Mouse (Mus musculus): ENCODE results near the gene Gm28557. TPM values are rescaled to one million over a fixed set of nuclear protein-coding genes. Genes with fewer than 3 reads are reported as not detected.
"Not testable (repeated sequence)": the region's sequence is repeated elsewhere in the genome, so short reads cannot be mapped to it uniquely, and the experiment has no call there.

Gene Gm28557
- total RNA-seq (2021), result 1 to 10 TPM; 2.0 to 2.3 TPM
- long read RNA-seq, experiment 1, partial matches to known transcripts, result 0 of 2 reads
- long read RNA-seq, experiment 1, other reads (novel, unspliced or antisense), result 2 of 2 reads
- long read RNA-seq, experiment 2, partial matches to known transcripts, result 0 of 2 reads
- long read RNA-seq, experiment 2, other reads (novel, unspliced or antisense), result 2 of 2 reads

DNA sequence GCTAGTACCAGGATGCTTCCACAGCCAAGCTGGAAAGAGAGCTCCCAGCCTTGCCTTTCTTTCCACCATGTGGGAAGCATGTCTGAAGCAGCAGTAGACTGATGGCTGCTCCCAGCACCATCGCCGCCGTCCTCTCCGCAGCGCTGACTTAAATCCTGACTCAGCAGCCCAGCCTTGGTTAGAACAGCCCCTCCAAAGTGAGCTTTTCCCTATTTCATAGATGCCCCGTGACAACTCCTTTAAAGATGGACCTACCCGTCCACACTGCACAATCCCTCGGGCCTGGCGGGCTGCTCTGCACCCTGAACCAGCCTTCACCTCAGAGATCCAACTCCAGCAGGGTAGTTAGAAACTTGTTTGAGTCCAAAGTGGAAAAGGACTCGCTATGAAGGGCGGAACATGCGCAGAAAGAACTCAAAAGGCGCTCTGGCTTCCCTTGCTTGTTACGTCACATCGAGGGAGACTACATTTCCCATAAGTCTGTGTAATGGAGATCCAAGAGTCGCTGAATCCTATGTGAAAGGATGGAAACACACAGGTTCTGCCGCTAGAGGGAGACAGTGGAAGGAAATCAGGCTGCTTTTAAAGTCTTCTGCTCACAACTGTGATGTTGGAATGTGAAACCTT is at the start of gene Gm28557:
TSS of gene Gm28557 (minus strand) at position 411 of the 627 bp plus-strand sequence.
- peak; percentile 62 to 85 for DNase-seq (ENCODE audit: low spot score in 2 of 2)

- peak in 1 of 2 experiments; percentile 69 for DNase-seq (ENCODE audit: low spot score in 2 of 2)
These were observed 19.8 kb upstream of the Gm28557 start for GRCm38 (mm10) chr13:67128038-67128721.

- DNase-seq (ENCODE audit: low spot score in 2 of 2), result not testable (repeated sequence)
These were observed 19.1 kb upstream of the Gm28557 start for GRCm38 (mm10) chr13:67127507-67127906.

- no peak for DNase-seq (ENCODE audit: low spot score in 2 of 2)
These were observed 16.1 kb upstream of the Gm28557 start for GRCm38 (mm10) chr13:67124460-67124859.

- not testable (repeated sequence) for DNase-seq (ENCODE audit: low spot score in 2 of 2)
These were observed 13.0 kb upstream of the Gm28557 start, which contains the start of gene Zfp759 for GRCm38 (mm10) chr13:67121360-67121759. TSS of gene Zfp759 (plus strand) at chr13:67121660.

GRCm38 (mm10) chr13:67116163-67116562 is 7.8 kb upstream of the Gm28557 start, which contains the start of gene Rslcan18:
TSS of gene Rslcan18 (minus strand) at chr13:67116263.
- not testable (repeated sequence) for DNase-seq (ENCODE audit: low spot score in 2 of 2)

- DNase-seq (ENCODE audit: low spot score in 2 of 2), result no peak
These were observed 4.9 kb upstream of the Gm28557 start for GRCm38 (mm10) chr13:67113287-67113686.

DNA sequence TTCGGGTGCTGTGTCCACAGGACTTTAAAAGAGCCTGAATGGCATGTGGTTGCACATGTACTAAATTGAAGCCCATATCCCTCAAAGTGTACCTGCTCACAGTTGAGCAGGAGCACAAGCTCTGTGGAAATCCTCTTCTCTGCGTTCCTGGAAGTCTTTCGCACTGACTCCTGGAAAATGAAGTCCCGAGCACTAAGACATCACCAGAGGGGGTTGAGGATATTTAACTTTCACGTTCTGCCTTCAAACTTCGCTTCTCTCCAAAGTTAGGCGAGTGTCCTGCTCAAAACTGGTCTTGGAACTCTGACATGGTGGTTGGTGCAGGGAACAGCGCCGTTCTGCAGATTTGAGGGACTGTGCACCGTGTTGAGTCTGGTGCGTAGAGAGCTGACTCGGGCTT is 3.7 kb upstream of the Gm28557 start:
- no peak for DNase-seq (ENCODE audit: low spot score in 2 of 2)

DNA sequence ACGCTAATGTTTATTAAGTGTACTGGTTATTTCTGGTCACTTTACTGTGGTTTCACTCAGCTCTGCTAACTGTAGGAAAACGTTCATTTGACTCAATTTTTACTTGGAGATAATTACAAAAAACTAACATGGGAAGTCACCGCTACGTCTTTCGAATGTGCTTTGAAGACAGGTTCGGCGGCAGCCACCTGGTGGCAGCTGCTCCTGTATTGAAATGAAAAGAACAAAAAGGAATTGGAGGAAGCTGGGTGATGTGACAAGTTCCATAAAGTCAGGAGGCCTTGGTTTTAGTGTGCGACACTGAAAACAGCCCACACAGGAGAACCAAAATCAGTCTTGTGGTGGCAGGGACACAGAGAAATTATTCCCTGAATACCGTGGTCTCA is 410 bp upstream of the Gm28557 start:
- DNase-seq (ENCODE audit: low spot score in 2 of 2), result peak in 1 of 2 experiments; percentile 16

- no peak for DNase-seq (ENCODE audit: low spot score in 2 of 2)
These were observed 723 bp downstream of the Gm28557 start for GRCm38 (mm10) chr13:67107681-67108080.

DNA sequence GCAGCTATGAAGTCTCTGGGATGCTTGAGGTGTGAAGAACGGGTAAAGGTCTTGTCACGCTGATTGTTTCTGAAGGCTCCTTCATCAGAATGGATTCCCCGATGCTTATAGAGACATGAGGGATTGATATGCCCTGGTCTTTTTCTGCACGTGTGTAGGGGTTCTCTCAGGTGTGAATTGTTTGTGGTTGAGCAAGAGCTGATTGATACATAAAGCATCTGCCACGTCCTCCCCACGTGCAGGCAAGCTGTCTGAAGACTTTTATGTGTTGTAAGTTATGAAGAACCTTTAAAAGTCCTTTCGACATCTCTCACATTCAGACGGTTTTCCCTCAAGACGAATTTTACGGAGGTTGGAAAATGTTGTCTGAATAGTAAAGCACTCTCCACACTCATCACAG is 10.5 kb downstream of the Gm28557 start, which contains the start of gene Zfp708:
TSS of gene Zfp708 (minus strand) at position 101 of the 400 bp plus-strand sequence.
- no peak for DNase-seq (ENCODE audit: low spot score in 2 of 2)

- DNase-seq (ENCODE audit: low spot score in 2 of 2), result no peak
These were observed 18.2 kb downstream of the Gm28557 start for GRCm38 (mm10) chr13:67090154-67090553.

- DNase-seq (ENCODE audit: low spot score in 2 of 2), result no peak
These were observed 26.5 kb downstream of the Gm28557 start for GRCm38 (mm10) chr13:67081946-67082345.

- peak; percentile 39 to 74 for DNase-seq (ENCODE audit: low spot score in 2 of 2)
These were observed 27.2 kb downstream of the Gm28557 start for GRCm38 (mm10) chr13:67081142-67081713.

DNA sequence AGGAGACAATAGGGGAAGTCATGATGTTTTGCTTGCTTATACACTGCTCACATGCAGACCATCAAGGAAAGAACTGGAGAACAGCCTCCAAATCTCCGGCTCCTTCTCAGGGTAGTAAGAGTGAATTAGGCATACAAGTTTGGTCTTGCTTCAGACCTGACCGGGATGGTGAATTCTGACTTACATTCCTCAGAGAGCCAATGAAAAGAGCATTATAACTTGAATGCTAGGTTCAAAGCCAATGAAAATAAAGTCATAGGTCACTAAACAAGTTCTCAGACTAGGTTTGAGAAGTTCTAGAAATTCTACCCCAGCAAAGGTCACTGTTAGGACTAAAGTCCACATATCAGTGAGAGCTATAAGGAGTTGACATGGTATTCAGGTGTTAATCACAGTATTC is 31.2 kb downstream of the Gm28557 start:
- DNase-seq (ENCODE audit: low spot score in 2 of 2), result no peak

DNA sequence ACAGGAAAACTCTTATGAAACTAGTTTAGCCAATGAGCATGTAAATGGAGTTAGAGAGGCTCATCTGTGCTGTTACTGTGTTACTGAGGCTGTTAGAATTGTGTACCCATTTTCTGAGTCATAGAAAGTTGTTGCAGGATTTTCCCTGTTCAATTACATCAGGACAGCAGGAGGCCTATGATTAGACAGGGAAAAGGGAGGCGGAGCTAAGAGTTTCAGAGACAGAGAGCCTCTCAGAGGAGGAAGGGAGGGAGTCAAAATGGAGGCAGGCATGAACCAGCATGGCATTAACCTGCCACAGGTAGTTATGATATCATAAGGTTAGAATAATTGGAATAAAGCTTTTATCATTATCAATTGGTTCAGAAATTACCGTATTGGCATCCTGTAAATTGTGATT is 35.6 kb downstream of the Gm28557 start:
- DNase-seq (ENCODE audit: low spot score in 2 of 2), result no peak

DNA sequence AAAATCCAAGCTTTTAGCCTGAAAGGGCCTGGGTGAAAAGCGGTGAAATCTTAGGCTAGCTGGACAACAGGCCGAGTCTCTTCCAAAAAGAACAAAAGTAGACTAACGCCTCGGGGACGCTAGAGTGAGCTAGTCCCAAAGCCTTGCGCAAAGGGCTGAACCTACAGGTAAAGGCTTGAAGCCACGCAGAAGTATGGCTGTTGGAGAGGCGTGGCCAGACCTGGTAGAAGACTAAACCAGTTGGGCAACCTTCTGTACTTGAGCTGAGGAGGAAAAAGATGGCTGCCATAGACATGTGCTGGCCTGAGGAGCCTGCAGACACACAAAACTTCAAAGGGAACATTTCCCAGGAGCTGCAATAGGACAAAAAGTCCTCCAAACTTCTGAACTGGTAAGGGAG is 43.0 kb downstream of the Gm28557 start:
- no peak for DNase-seq (ENCODE audit: low spot score in 2 of 2)

DNA sequence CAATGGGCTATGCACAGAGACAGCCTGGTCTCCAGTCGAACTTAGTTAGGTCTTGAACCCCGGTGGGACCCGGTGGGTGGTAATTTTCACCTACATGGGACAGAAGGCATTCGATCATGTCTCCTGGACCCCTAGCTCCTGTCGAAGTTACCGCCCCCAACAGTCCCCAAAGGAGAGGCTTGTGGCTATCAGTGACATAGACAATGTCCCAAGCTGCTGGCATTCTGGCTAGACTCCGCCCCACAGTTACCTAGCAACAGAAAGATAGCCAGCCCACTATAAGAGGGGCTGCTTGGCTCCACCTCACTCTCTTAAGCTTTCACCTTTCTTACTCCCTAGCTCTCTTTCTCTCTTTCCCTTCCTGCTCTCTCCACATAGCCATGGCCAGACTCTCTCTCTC is 46.0 kb downstream of the Gm28557 start:
- DNase-seq (ENCODE audit: low spot score in 2 of 2), result no peak

DNA sequence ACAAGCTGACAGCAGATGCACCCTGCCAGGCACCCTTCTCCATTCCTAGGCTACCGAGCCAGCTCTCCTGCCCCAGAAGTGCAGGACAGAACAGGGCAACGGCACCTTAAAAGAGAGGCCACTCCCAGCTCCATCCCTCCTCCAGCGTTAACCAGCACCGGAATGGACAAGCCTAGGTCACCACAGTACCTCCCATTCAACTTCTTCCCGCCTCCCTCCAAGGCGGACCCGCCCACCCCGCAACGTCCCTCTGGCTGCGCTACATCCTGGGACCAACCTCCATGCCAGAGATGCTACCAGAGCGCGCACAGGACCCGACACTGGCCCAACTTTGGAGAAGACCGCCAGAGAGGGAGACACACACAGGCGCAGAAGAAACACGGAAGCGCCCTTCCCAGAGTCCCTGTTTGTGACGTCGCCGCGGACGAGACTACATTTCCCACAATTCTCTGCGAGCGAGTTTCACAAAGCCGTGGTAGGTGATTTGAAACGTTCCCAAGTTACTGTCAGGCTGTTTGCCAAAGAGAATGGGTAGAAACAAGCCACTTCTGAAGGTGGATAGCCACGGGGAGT is 47.5 kb downstream of the Gm28557 start, which contains the start of gene Zfp712:
TSS of gene Zfp712 (minus strand) at position 385 of the 573 bp plus-strand sequence.
- peak; percentile 60 to 84 for DNase-seq (ENCODE audit: low spot score in 2 of 2)

GRCm38 (mm10) chr13:67060161-67060785 is 48.1 kb downstream of the Gm28557 start:
- DNase-seq (ENCODE audit: low spot score in 2 of 2), result no peak

All from gastrocnemius, postnatal 4 days (tissue).